Comparison of ENCODE assay signal across 11 mouse cellular contexts in genomic region chr12:33219436-33219835, GRCm38 (mm10).
DNase-seq lines count a peak whose midpoint lies in the region; ATAC-seq and TF ChIP-seq lines count a peak whose summit lies in the region.
"Had no signal": no experiment of that assay in that cellular context is flagged by ENCODE, and none has a peak within 500 bp of the region (broad histone marks: within the 10 kb centered on the region; RNA-seq: fewer than 3 reads in every experiment).

No protein-coding gene starts in this region.

- no peak for TF ChIP-seq EP300 in liver, embryonic 14.5 days (IDR thresholded peaks at IDR 0.05; ENCODE audit: low read depth)

- ATAC-seq in forebrain, embryonic 11.5 days (replicated peaks; ENCODE audit: low FRiP score): no peak
- no peak for ATAC-seq in forebrain, embryonic 16.5 days
- peak; percentile 59; the same call in 1 of the 2 replicates for ATAC-seq in limb, embryonic 14.5 days (ENCODE audit: low FRiP score, low read depth)
- ATAC-seq in liver, embryonic 14.5 days (ENCODE audit: insufficient read depth): no peak
- ATAC-seq in megakaryocyte-erythroid progenitor cell, adult 5-6 weeks (replicated peaks; ENCODE audit: low FRiP score, low TSS enrichment, poor library complexity, severe bottlenecking): no peak
- ATAC-seq in monocyte, adult 5-6 weeks (replicated peaks; ENCODE audit: insufficient number of reproducible peaks, low FRiP score, low TSS enrichment, poor library complexity, severe bottlenecking): no peak

- 91% methylated on average over 7 of the region's 7 CpGs for WGBS in forebrain, embryonic 11.5 days
- 75% methylated on average over 7 of the region's 7 CpGs for WGBS in forebrain, embryonic 16.5 days
- WGBS in limb, embryonic 14.5 days: 73% methylated on average over 7 of the region's 7 CpGs
- WGBS in limb, embryonic 10.5 days: 98% methylated on average over 7 of the region's 7 CpGs
- 24% methylated on average over 7 of the region's 7 CpGs for WGBS in cerebellum, adult 2 months
- WGBS in liver, embryonic 14.5 days (ENCODE audit: insufficient replicate concordance): 81% methylated on average over 7 of the region's 7 CpGs

- H3K27ac ChIP-seq in forebrain, embryonic 11.5 days (ENCODE audit: low read depth, low read length): 0 out of 2 replicates have a peak overlapping the region, but pooled peaks have one; percentile 13
- H3K27ac ChIP-seq in forebrain, embryonic 16.5 days (ENCODE audit: low read length): no peak overlapping the region; the same call in 1 of the 2 replicates
- H3K27ac ChIP-seq in limb, embryonic 14.5 days (replicated peaks; ENCODE audit: low read depth, low read length): no peak overlapping the region
- no peak overlapping the region; the same call in 1 of the 2 replicates for H3K27ac ChIP-seq in limb, embryonic 10.5 days
- H3K27ac ChIP-seq in cerebellum, adult 2 months (ENCODE audit: insufficient read depth, low read length): no peak overlapping the region
- peak overlapping the region; percentile 96 for H3K27ac ChIP-seq in liver, embryonic 14.5 days

- no peaks in the 10 kb centered on the region for H3K27me3 ChIP-seq in forebrain, embryonic 11.5 days (ENCODE audit: control insufficient read depth, insufficient read depth, low read length)
- no peaks in the 10 kb centered on the region for H3K27me3 ChIP-seq in forebrain, embryonic 16.5 days (replicated peaks; ENCODE audit: control insufficient read depth, insufficient read depth, low read length)
- H3K27me3 ChIP-seq in limb, embryonic 14.5 days (ENCODE audit: control insufficient read depth, insufficient read depth, low read length): no peaks in the 10 kb centered on the region
- no peaks in the 10 kb centered on the region for H3K27me3 ChIP-seq in limb, embryonic 10.5 days (ENCODE audit: low read depth, poor library complexity, severe bottlenecking)
- no peaks in the 10 kb centered on the region for H3K27me3 ChIP-seq in cerebellum, adult 2 months (ENCODE audit: control insufficient read depth, insufficient read depth, low read length)
- H3K27me3 ChIP-seq in liver, embryonic 14.5 days (ENCODE audit: control insufficient read depth, insufficient read depth, low read length): no peaks in the 10 kb centered on the region
- H3K27me3 ChIP-seq: intestine, embryonic 15.5 days had no signal

- no peak for TF ChIP-seq POLR2A in limb, embryonic 14.5 days (IDR thresholded peaks at IDR 0.05; ENCODE audit: borderline replicate concordance, extremely low read depth, insufficient read depth, insufficient read length)
- TF ChIP-seq POLR2A in cerebellum, adult 2 months (IDR thresholded peaks at IDR 0.05; ENCODE audit: borderline replicate concordance, insufficient read depth, low read length): no peak

- no peak overlapping the region for H3K4me2 ChIP-seq in forebrain, embryonic 11.5 days (ENCODE audit: low read depth, low read length, severe bottlenecking)
- no peak overlapping the region for H3K4me2 ChIP-seq in forebrain, embryonic 16.5 days (ENCODE audit: low read length)
- H3K4me2 ChIP-seq in limb, embryonic 14.5 days (replicated peaks; ENCODE audit: low read depth, low read length, severe bottlenecking): no peak overlapping the region
- peak overlapping the region; percentile 86 for H3K4me2 ChIP-seq in liver, embryonic 14.5 days (ENCODE audit: low read depth)

- no peak overlapping the region for H3K4me3 ChIP-seq in forebrain, embryonic 11.5 days (ENCODE audit: low read depth, low read length)
- H3K4me3 ChIP-seq in forebrain, embryonic 16.5 days (replicated peaks; ENCODE audit: low read length): no peak overlapping the region
- no peak overlapping the region for H3K4me3 ChIP-seq in limb, embryonic 14.5 days (replicated peaks; ENCODE audit: low read length)
- H3K4me3 ChIP-seq in limb, embryonic 10.5 days: no peak overlapping the region
- H3K4me3 ChIP-seq in cerebellum, adult 2 months (replicated peaks; ENCODE audit: insufficient read depth, low read depth, low read length): no peak overlapping the region
- H3K4me3 ChIP-seq in liver, embryonic 14.5 days (ENCODE audit: insufficient read depth in 1 of 2, low read depth in 2 of 2, low read length in 2 of 2): peak overlapping the region in 1 of 2 experiments; percentile 2; a peak in 1 of 4 replicates
- H3K4me3 ChIP-seq: intestine, embryonic 15.5 days had no signal

- no peak overlapping the region for H3K9ac ChIP-seq in forebrain, embryonic 11.5 days (ENCODE audit: low read length)
- H3K9ac ChIP-seq in forebrain, embryonic 16.5 days (replicated peaks; ENCODE audit: low read depth, low read length): no peak overlapping the region
- H3K9ac ChIP-seq in limb, embryonic 14.5 days (ENCODE audit: low read depth, low read length, severe bottlenecking): no peak overlapping the region
- peak overlapping the region; percentile 84 for H3K9ac ChIP-seq in liver, embryonic 14.5 days (replicated peaks)
- H3K9ac ChIP-seq: intestine, embryonic 15.5 days had no signal

- H3K9me3 ChIP-seq in forebrain, embryonic 11.5 days (ENCODE audit: control insufficient read depth, low read length): no peaks in the 10 kb centered on the region
- H3K9me3 ChIP-seq in forebrain, embryonic 16.5 days (ENCODE audit: control insufficient read depth, low read length): no peaks in the 10 kb centered on the region
- no peaks in the 10 kb centered on the region for H3K9me3 ChIP-seq in limb, embryonic 14.5 days (ENCODE audit: control insufficient read depth, low read length)
- no peaks in the 10 kb centered on the region for H3K9me3 ChIP-seq in limb, embryonic 10.5 days (replicated peaks)
- no peaks in the 10 kb centered on the region for H3K9me3 ChIP-seq in liver, embryonic 14.5 days (ENCODE audit: control insufficient read depth, low read length)
- H3K9me3 ChIP-seq: intestine, embryonic 15.5 days had no signal

- no peak for DNase-seq in forebrain, embryonic 11.5 days (ENCODE audit: low spot score)
- DNase-seq in limb, embryonic 14.5 days (ENCODE audit: low spot score): peak; percentile 40
- DNase-seq in limb, embryonic 10.5 days (ENCODE audit: low spot score): no peak
- DNase-seq in cerebellum, adult 2 months: peak; percentile 79 to 84
- DNase-seq in liver, embryonic 14.5 days (ENCODE audit: low read depth in 3 of 3, low spot score in 3 of 3): no peak
- DNase-seq: embryo, embryonic 11 days; heart, postnatal 36 days had no signal

- no peak for TF ChIP-seq CTCF in cerebellum, adult 2 months (IDR thresholded peaks at IDR 0.05; ENCODE audit: borderline replicate concordance, insufficient read depth, low read depth, low read length)
- no peak for TF ChIP-seq CTCF in liver, embryonic 14.5 days (IDR thresholded peaks at IDR 0.05; ENCODE audit: low read depth)

- no peaks in the 10 kb centered on the region for H3K36me3 ChIP-seq in forebrain, embryonic 11.5 days (ENCODE audit: control insufficient read depth, insufficient read depth, low read length)
- no peaks in the 10 kb centered on the region for H3K36me3 ChIP-seq in forebrain, embryonic 16.5 days (ENCODE audit: control insufficient read depth, insufficient read depth)
- H3K36me3 ChIP-seq in limb, embryonic 14.5 days (ENCODE audit: control insufficient read depth, insufficient read depth, low read length): 0 out of 2 replicates have a peak, but pooled peaks cover 5% of the 10 kb centered on the region
- H3K36me3 ChIP-seq in limb, embryonic 10.5 days: peaks cover 16% of the 10 kb centered on the region
- H3K36me3 ChIP-seq in liver, embryonic 14.5 days (replicated peaks; ENCODE audit: control insufficient read depth, insufficient read depth, low read depth): peaks cover 3% of the 10 kb centered on the region; the same call in 1 of the 2 replicates
- H3K36me3 ChIP-seq: intestine, embryonic 15.5 days had no signal

- peaks cover 2% of the 10 kb centered on the region; the same call in 1 of the 2 replicates for H3K4me1 ChIP-seq in forebrain, embryonic 11.5 days (replicated peaks; ENCODE audit: control insufficient read depth, insufficient read depth, low read length)
- peaks cover 22% of the 10 kb centered on the region for H3K4me1 ChIP-seq in forebrain, embryonic 16.5 days (replicated peaks; ENCODE audit: control insufficient read depth, insufficient read depth, low read length)
- H3K4me1 ChIP-seq in limb, embryonic 14.5 days (ENCODE audit: control insufficient read depth, insufficient read depth, low read length): peaks cover 3% of the 10 kb centered on the region
- no peaks in the 10 kb centered on the region for H3K4me1 ChIP-seq in limb, embryonic 10.5 days
- peaks cover 24% of the 10 kb centered on the region for H3K4me1 ChIP-seq in cerebellum, adult 2 months (ENCODE audit: control insufficient read depth, insufficient read depth, low read length)
- H3K4me1 ChIP-seq in liver, embryonic 14.5 days (replicated peaks; ENCODE audit: control insufficient read depth in 2 of 2, insufficient read depth in 2 of 2, low read length in 1 of 2): peaks cover 52 to 56% of the 10 kb centered on the region in 2 experiments

Comparison
In these comparisons a context has a peak if more than half of its experiments do, and no peak if none do; other contexts are left out.
1. DNase-seq: peak in limb, embryonic 14.5 days (single experiment) and cerebellum, adult 2 months (2 of 2); none in forebrain, embryonic 11.5 days (single experiment), limb, embryonic 10.5 days (single experiment) and liver, embryonic 14.5 days (0 of 3).
2. H3K27ac ChIP-seq: peak in forebrain, embryonic 11.5 days (single experiment) and liver, embryonic 14.5 days (single experiment); none in forebrain, embryonic 16.5 days (single experiment), limb, embryonic 14.5 days (single experiment), limb, embryonic 10.5 days (single experiment) and cerebellum, adult 2 months (single experiment).